In genomic region chr2:79185234-79186101, GRCm38 (mm10) we compare ENCODE assay signal across 14 mouse cellular contexts.
A peak's percentile ranks its signal among the peaks of the same experiment; 100 is the strongest.
DNase-seq lines count a peak whose midpoint lies in the region; ATAC-seq and TF ChIP-seq lines count a peak whose summit lies in the region.
"Had no signal": no experiment of that assay in that cellular context is flagged by ENCODE, and none has a peak within 500 bp of the region (broad histone marks: within the 10 kb centered on the region; RNA-seq: fewer than 3 reads in every experiment).

No protein-coding gene starts in this region.

- H3K27ac ChIP-seq in embryonic facial prominence, embryonic 14.5 days (replicated peaks; ENCODE audit: low read depth, low read length): no peak overlapping the region
- H3K27ac ChIP-seq in embryonic facial prominence, embryonic 10.5 days (replicated peaks): no peak overlapping the region; the same call in 1 of the 2 replicates
- H3K27ac ChIP-seq in lung, postnatal 0 days (ENCODE audit: low read length): no peak overlapping the region
- no peak overlapping the region for H3K27ac ChIP-seq in hindbrain, embryonic 16.5 days (ENCODE audit: low read depth, low read length)
- no peak overlapping the region for H3K27ac ChIP-seq in neural tube, embryonic 14.5 days (ENCODE audit: low read depth, low read length)
- H3K27ac ChIP-seq: macrophage had no signal

- 69% methylated on average over 11 of the region's 11 CpGs for WGBS in embryonic facial prominence, embryonic 14.5 days
- WGBS in embryonic facial prominence, embryonic 10.5 days: 78% methylated on average over 11 of the region's 11 CpGs
- 83% methylated on average over 11 of the region's 11 CpGs for WGBS in lung, postnatal 0 days
- 40% methylated on average over 11 of the region's 11 CpGs for WGBS in hindbrain, embryonic 16.5 days
- WGBS in neural tube, embryonic 14.5 days: 55% methylated on average over 11 of the region's 11 CpGs

- H3K4me3 ChIP-seq in embryonic facial prominence, embryonic 14.5 days (ENCODE audit: low read depth, low read length): no peak overlapping the region
- H3K4me3 ChIP-seq in embryonic facial prominence, embryonic 10.5 days: no peak overlapping the region
- H3K4me3 ChIP-seq in lung, postnatal 0 days (ENCODE audit: low read depth, low read length): no peak overlapping the region
- no peak overlapping the region for H3K4me3 ChIP-seq in hindbrain, embryonic 16.5 days (ENCODE audit: low read length)
- H3K4me3 ChIP-seq in neural tube, embryonic 14.5 days (ENCODE audit: low read depth, low read length): no peak overlapping the region
- H3K4me3 ChIP-seq: erythroblast, embryonic 14.5 days had no signal

- no peaks in the 10 kb centered on the region for H3K9me3 ChIP-seq in embryonic facial prominence, embryonic 14.5 days (ENCODE audit: control insufficient read depth, low read length)
- H3K9me3 ChIP-seq in embryonic facial prominence, embryonic 10.5 days: no peaks in the 10 kb centered on the region
- no peaks in the 10 kb centered on the region for H3K9me3 ChIP-seq in lung, postnatal 0 days (ENCODE audit: low read length)
- H3K9me3 ChIP-seq in hindbrain, embryonic 16.5 days (ENCODE audit: control insufficient read depth, low read length): no peaks in the 10 kb centered on the region
- H3K9me3 ChIP-seq in neural tube, embryonic 14.5 days (ENCODE audit: control insufficient read depth, low read length): no peaks in the 10 kb centered on the region

- TF ChIP-seq EP300 in lung, postnatal 0 days (IDR thresholded peaks at IDR 0.05): no peak

- no peak for ATAC-seq in embryonic facial prominence, embryonic 14.5 days (ENCODE audit: low read depth)
- no peak for ATAC-seq in lung, postnatal 0 days
- peak; percentile 70 for ATAC-seq in hindbrain, embryonic 16.5 days
- peak; percentile 52; the same call in 1 of the 2 replicates for ATAC-seq in neural tube, embryonic 14.5 days (ENCODE audit: low read depth)

- H3K27me3 ChIP-seq in embryonic facial prominence, embryonic 14.5 days (replicated peaks; ENCODE audit: control insufficient read depth, insufficient read depth, low read length): no peaks in the 10 kb centered on the region
- no peaks in the 10 kb centered on the region for H3K27me3 ChIP-seq in embryonic facial prominence, embryonic 10.5 days (replicated peaks; ENCODE audit: low read depth, poor library complexity, severe bottlenecking)
- H3K27me3 ChIP-seq in lung, postnatal 0 days (replicated peaks; ENCODE audit: insufficient read depth, low read length): no peaks in the 10 kb centered on the region
- no peaks in the 10 kb centered on the region for H3K27me3 ChIP-seq in hindbrain, embryonic 16.5 days (replicated peaks; ENCODE audit: control insufficient read depth, insufficient read depth, low read length)
- no peaks in the 10 kb centered on the region for H3K27me3 ChIP-seq in neural tube, embryonic 14.5 days (ENCODE audit: control insufficient read depth, insufficient read depth, low read length)

- H3K36me3 ChIP-seq in embryonic facial prominence, embryonic 14.5 days (ENCODE audit: control insufficient read depth, insufficient read depth, low read length): no peaks in the 10 kb centered on the region
- H3K36me3 ChIP-seq in embryonic facial prominence, embryonic 10.5 days (replicated peaks): no peaks in the 10 kb centered on the region
- H3K36me3 ChIP-seq in lung, postnatal 0 days (ENCODE audit: insufficient read depth, low read length): no peaks in the 10 kb centered on the region
- no peaks in the 10 kb centered on the region for H3K36me3 ChIP-seq in hindbrain, embryonic 16.5 days (ENCODE audit: control insufficient read depth, insufficient read depth, low read length)
- H3K36me3 ChIP-seq in neural tube, embryonic 14.5 days (ENCODE audit: control insufficient read depth, insufficient read depth, low read length): no peaks in the 10 kb centered on the region

- peaks cover 14% of the 10 kb centered on the region; the same call in 1 of the 2 replicates for H3K4me1 ChIP-seq in embryonic facial prominence, embryonic 14.5 days (ENCODE audit: control insufficient read depth, insufficient read depth, low read length)
- H3K4me1 ChIP-seq in embryonic facial prominence, embryonic 10.5 days: peaks cover 21% of the 10 kb centered on the region
- no peaks in the 10 kb centered on the region for H3K4me1 ChIP-seq in lung, postnatal 0 days (ENCODE audit: insufficient read depth, low read depth, low read length)
- H3K4me1 ChIP-seq in hindbrain, embryonic 16.5 days (ENCODE audit: control insufficient read depth, insufficient read depth, low read depth, low read length): no peaks in the 10 kb centered on the region; the same call in 1 of the 2 replicates
- H3K4me1 ChIP-seq in neural tube, embryonic 14.5 days (ENCODE audit: control insufficient read depth, insufficient read depth, low read length): no peaks in the 10 kb centered on the region; the same call in 1 of the 2 replicates

- TF ChIP-seq CTCF in lung, postnatal 0 days (IDR thresholded peaks at IDR 0.05): no peak

- H3K9ac ChIP-seq in embryonic facial prominence, embryonic 14.5 days (ENCODE audit: low read depth, low read length): no peak overlapping the region
- H3K9ac ChIP-seq in lung, postnatal 0 days (replicated peaks; ENCODE audit: low read depth): no peak overlapping the region
- no peak overlapping the region for H3K9ac ChIP-seq in hindbrain, embryonic 16.5 days (ENCODE audit: low read depth, low read length)
- no peak overlapping the region for H3K9ac ChIP-seq in neural tube, embryonic 14.5 days (replicated peaks; ENCODE audit: low read depth, low read length)

- DNase-seq in embryonic facial prominence, embryonic 14.5 days (ENCODE audit: low spot score): peak; percentile 62
- no peak for DNase-seq in embryonic facial prominence, embryonic 10.5 days (ENCODE audit: low spot score)
- peak; percentile 6 for DNase-seq in lung, postnatal 0 days (ENCODE audit: low spot score)
- no peak for DNase-seq in lung, postnatal 25 days (ENCODE audit: low spot score)
- no peak for DNase-seq in adrenal gland, postnatal 36 days
- DNase-seq in kidney, adult 11 months: no peak
- DNase-seq: cerebellum, adult 9-11 months; gastrocnemius, postnatal 36 days; kidney, adult 8-10 months; liver had no signal

- no peak overlapping the region for H3K4me2 ChIP-seq in embryonic facial prominence, embryonic 14.5 days (ENCODE audit: low read depth, low read length)
- H3K4me2 ChIP-seq in lung, postnatal 0 days (replicated peaks; ENCODE audit: low read depth, low read length): no peak overlapping the region
- H3K4me2 ChIP-seq in hindbrain, embryonic 16.5 days (ENCODE audit: low read length): peak overlapping the region; percentile 0; the same call in 1 of the 2 replicates
- H3K4me2 ChIP-seq in neural tube, embryonic 14.5 days (ENCODE audit: low read depth, low read length): no peak overlapping the region

Comparison
In these comparisons a context has a peak if more than half of its experiments do, and no peak if none do; other contexts are left out.
1. DNase-seq: peak in embryonic facial prominence, embryonic 14.5 days (single experiment) and lung, postnatal 0 days (single experiment); none in embryonic facial prominence, embryonic 10.5 days (single experiment), lung, postnatal 25 days (single experiment), adrenal gland, postnatal 36 days (0 of 2) and kidney, adult 11 months (single experiment).
2. ATAC-seq: peak in hindbrain, embryonic 16.5 days (single experiment) and neural tube, embryonic 14.5 days (single experiment); none in embryonic facial prominence, embryonic 14.5 days (single experiment) and lung, postnatal 0 days (single experiment).